Mouse (Mus musculus): ENCODE measurements around the gene N4bp2. TPM values are rescaled to one million over a fixed set of nuclear protein-coding genes. Genes with fewer than 3 reads are reported as not detected.
"Not testable (repeated sequence)": the region's sequence is repeated elsewhere in the genome, so short reads cannot be mapped to it uniquely, and the experiment has no call there.

N4bp2 gene
- polyA plus RNA-seq, 2 experiments = 31.3 to 39.1 TPM

GRCm38 (mm10) chr5:65776166-65776565, 12.8 kb downstream of the N4bp2 start:
- no peak overlapping the region for H3K4me2 ChIP-seq (replicated peaks; ENCODE audit: low read depth, low read length, severe bottlenecking)
- H3K4me3 ChIP-seq (replicated peaks; ENCODE audit: low read length) = no peak overlapping the region
- no peak overlapping the region for H3K9ac ChIP-seq (ENCODE audit: low read depth, low read length, severe bottlenecking)
- no peaks in the 10 kb centered on the region for H3K27me3 ChIP-seq (ENCODE audit: control insufficient read depth, insufficient read depth, low read length)
- no peaks in the 10 kb centered on the region for H3K4me1 ChIP-seq (ENCODE audit: control insufficient read depth, insufficient read depth, low read length)
- WGBS = 77% methylated on average over 4 of the region's 4 CpGs
- no peak for TF ChIP-seq POLR2A (IDR thresholded peaks at IDR 0.05; ENCODE audit: borderline replicate concordance, extremely low read depth, insufficient read depth, insufficient read length)
- ATAC-seq (ENCODE audit: low FRiP score, low read depth) (no peak), DNase-seq (ENCODE audit: low spot score) (no peak)
- H3K36me3 ChIP-seq (ENCODE audit: control insufficient read depth, insufficient read depth, low read length) = peaks cover 34% of the 10 kb centered on the region
- H3K27ac ChIP-seq (replicated peaks; ENCODE audit: low read depth, low read length) = no peak overlapping the region
- H3K9me3 ChIP-seq (ENCODE audit: control insufficient read depth, low read length) = no peaks in the 10 kb centered on the region

GRCm38 (mm10) chr5:65776907-65777306, 13.6 kb downstream of the N4bp2 start:
- TF ChIP-seq POLR2A (IDR thresholded peaks at IDR 0.05; ENCODE audit: borderline replicate concordance, extremely low read depth, insufficient read depth, insufficient read length) = no peak
- Histone ChIP-seq H3K27ac (replicated peaks; ENCODE audit: low read depth, low read length) (no peak overlapping the region), H3K4me3 (replicated peaks; ENCODE audit: low read length) (no peak overlapping the region), H3K4me2 (replicated peaks; ENCODE audit: low read depth, low read length, severe bottlenecking) (no peak overlapping the region), H3K4me1 (ENCODE audit: control insufficient read depth, insufficient read depth, low read length) (no peaks in the 10 kb centered on the region), H3K36me3 (ENCODE audit: control insufficient read depth, insufficient read depth, low read length) (peaks cover 41% of the 10 kb centered on the region), H3K9ac (ENCODE audit: low read depth, low read length, severe bottlenecking) (no peak overlapping the region), H3K27me3 (ENCODE audit: control insufficient read depth, insufficient read depth, low read length) (no peaks in the 10 kb centered on the region), H3K9me3 (ENCODE audit: control insufficient read depth, low read length) (no peaks in the 10 kb centered on the region)
- DNase-seq (ENCODE audit: low spot score) (no peak), ATAC-seq (ENCODE audit: low FRiP score, low read depth) (no peak)
- 98% methylated on average over 3 of the region's 3 CpGs for WGBS

- H3K27ac ChIP-seq (replicated peaks; ENCODE audit: low read depth, low read length); DNase-seq (ENCODE audit: low spot score); ATAC-seq (ENCODE audit: low FRiP score, low read depth); H3K9me3 ChIP-seq (ENCODE audit: control insufficient read depth, low read length); H3K9ac ChIP-seq (ENCODE audit: low read depth, low read length, severe bottlenecking); H3K27me3 ChIP-seq (ENCODE audit: control insufficient read depth, insufficient read depth, low read length); H3K4me2 ChIP-seq (replicated peaks; ENCODE audit: low read depth, low read length, severe bottlenecking); H3K4me3 ChIP-seq (replicated peaks; ENCODE audit: low read length); H3K4me1 ChIP-seq (ENCODE audit: control insufficient read depth, insufficient read depth, low read length): not testable (repeated sequence)
- 93% methylated on average over 4 of the region's 4 CpGs for WGBS
- peaks cover 53% of the 10 kb centered on the region for H3K36me3 ChIP-seq (ENCODE audit: control insufficient read depth, insufficient read depth, low read length)
These were observed 15.7 kb downstream of the N4bp2 start for GRCm38 (mm10) chr5:65778986-65779385.

GRCm38 (mm10) chr5:65779401-65780063, 16.2 kb downstream of the N4bp2 start:
- ATAC-seq (ENCODE audit: low FRiP score, low read depth) = no peak
- peaks cover 53% of the 10 kb centered on the region for H3K36me3 ChIP-seq (ENCODE audit: control insufficient read depth, insufficient read depth, low read length)
- no peak overlapping the region for H3K4me3 ChIP-seq (replicated peaks; ENCODE audit: low read length)
- H3K9ac ChIP-seq (ENCODE audit: low read depth, low read length, severe bottlenecking) = no peak overlapping the region
- no peak for TF ChIP-seq POLR2A (IDR thresholded peaks at IDR 0.05; ENCODE audit: borderline replicate concordance, extremely low read depth, insufficient read depth, insufficient read length)
- H3K27ac ChIP-seq (replicated peaks; ENCODE audit: low read depth, low read length) = no peak overlapping the region
- H3K4me2 ChIP-seq (replicated peaks; ENCODE audit: low read depth, low read length, severe bottlenecking) = no peak overlapping the region
- DNase-seq (ENCODE audit: low spot score) = no peak
- H3K27me3 ChIP-seq (ENCODE audit: control insufficient read depth, insufficient read depth, low read length) = no peaks in the 10 kb centered on the region
- 80% methylated on average over 3 of the region's 3 CpGs for WGBS
- no peaks in the 10 kb centered on the region for H3K4me1 ChIP-seq (ENCODE audit: control insufficient read depth, insufficient read depth, low read length)
- H3K9me3 ChIP-seq (ENCODE audit: control insufficient read depth, low read length) = no peaks in the 10 kb centered on the region

- H3K4me1 ChIP-seq (ENCODE audit: control insufficient read depth, insufficient read depth, low read length) = no peaks in the 10 kb centered on the region
- no peaks in the 10 kb centered on the region for H3K27me3 ChIP-seq (ENCODE audit: control insufficient read depth, insufficient read depth, low read length)
- DNase-seq (ENCODE audit: low spot score) = no peak
- H3K9me3 ChIP-seq (ENCODE audit: control insufficient read depth, low read length) = no peaks in the 10 kb centered on the region
- H3K4me3 ChIP-seq (replicated peaks; ENCODE audit: low read length) = no peak overlapping the region
- no peak for ATAC-seq (ENCODE audit: low FRiP score, low read depth)
- 85% methylated on average over 5 of the region's 5 CpGs for WGBS
- H3K27ac ChIP-seq (replicated peaks; ENCODE audit: low read depth, low read length) = no peak overlapping the region
- H3K4me2 ChIP-seq (replicated peaks; ENCODE audit: low read depth, low read length, severe bottlenecking) = no peak overlapping the region
- H3K9ac ChIP-seq (ENCODE audit: low read depth, low read length, severe bottlenecking) = no peak overlapping the region
- H3K36me3 ChIP-seq (ENCODE audit: control insufficient read depth, insufficient read depth, low read length) = peaks cover 56% of the 10 kb centered on the region
- TF ChIP-seq POLR2A (IDR thresholded peaks at IDR 0.05; ENCODE audit: borderline replicate concordance, extremely low read depth, insufficient read depth, insufficient read length) = no peak
These were observed 17.9 kb downstream of the N4bp2 start for GRCm38 (mm10) chr5:65781147-65781715.

Measured in limb, embryonic 14.5 days (tissue).